Mouse (Mus musculus) liver, postnatal 0 days (tissue): ENCODE results near the gene Cisd3.

Source experiments
- CTCF ChIP-seq: sonication (generic); IDR thresholded peaks from 2 replicates; pipeline ENCODE4 v1.5.1; 2016; ENCODE audit warnings: antibody characterized with exemption, low read depth
- EP300 ChIP-seq: IDR thresholded peaks from 2 replicates; pipeline ENCODE4 v1.6.1; 2016; ENCODE audit warnings: antibody characterized with exemption, low read depth, mild to moderate bottlenecking

DNA sequence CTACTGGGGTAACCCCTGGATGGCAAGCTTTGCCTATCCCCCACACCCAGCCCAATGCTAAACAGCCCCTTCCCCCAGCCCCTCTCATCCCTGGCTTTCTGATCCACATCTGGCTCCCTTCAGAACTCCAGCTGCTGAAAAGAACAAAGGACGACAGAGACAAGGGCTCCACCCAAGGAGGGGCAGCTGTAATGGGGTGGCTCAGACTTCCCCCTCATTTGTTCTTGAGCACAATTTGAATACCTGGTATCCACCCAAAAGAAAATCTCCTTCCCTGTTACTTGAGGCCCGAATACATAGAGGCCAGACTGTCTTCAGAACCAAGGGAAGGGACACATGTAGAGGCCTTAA is 14.5 kb upstream of the Cisd3 start:
- TF ChIP-seq EP300 = no peak
- no peak for TF ChIP-seq CTCF
